Mouse (Mus musculus): ENCODE results near the gene Slc22a14. TPM values are rescaled to one million over a fixed set of nuclear protein-coding genes. Genes with fewer than 3 reads are reported as not detected.

Gene Slc22a14
- polyA plus RNA-seq, 1 experiment, result not detected

- Histone ChIP-seq H3K27me3 (ENCODE audit: control insufficient read depth, insufficient read depth, low read length) (no peaks in the 10 kb centered on the region), H3K36me3 (ENCODE audit: control insufficient read depth, insufficient read depth, low read length) (peaks cover 50% of the 10 kb centered on the region), H3K4me3 (ENCODE audit: low read depth, low read length) (no peak overlapping the region), H3K4me1 (ENCODE audit: control insufficient read depth, insufficient read depth, insufficient read length, low read length) (no peaks in the 10 kb centered on the region), H3K27ac (ENCODE audit: insufficient read depth, low read depth, low read length) (no peak overlapping the region)
- 92% methylated on average over 4 of the region's 4 CpGs for WGBS
- no peak for TF ChIP-seq CTCF (IDR thresholded peaks at IDR 0.05; ENCODE audit: extremely low read depth, insufficient read length, insufficient replicate concordance, low read depth, low read length)
- no peak for TF ChIP-seq POLR2A (IDR thresholded peaks at IDR 0.05; ENCODE audit: low read depth, low read length)
Measured at GRCm38 (mm10) chr9:119263067-119263466, 102.3 kb downstream of the Slc22a14 start.

- Histone ChIP-seq H3K27ac (ENCODE audit: insufficient read depth, low read depth, low read length) (no peak overlapping the region), H3K27me3 (ENCODE audit: control insufficient read depth, insufficient read depth, low read length) (no peaks in the 10 kb centered on the region), H3K36me3 (ENCODE audit: control insufficient read depth, insufficient read depth, low read length) (peaks cover 49% of the 10 kb centered on the region), H3K4me1 (ENCODE audit: control insufficient read depth, insufficient read depth, insufficient read length, low read length) (no peaks in the 10 kb centered on the region), H3K4me3 (ENCODE audit: low read depth, low read length) (no peak overlapping the region)
- TF ChIP-seq CTCF (IDR thresholded peaks at IDR 0.05; ENCODE audit: extremely low read depth, insufficient read length, insufficient replicate concordance, low read depth, low read length), result no peak
- no peak for TF ChIP-seq POLR2A (IDR thresholded peaks at IDR 0.05; ENCODE audit: low read depth, low read length)
- 92% methylated on average over 2 of the region's 2 CpGs for WGBS
Measured at GRCm38 (mm10) chr9:119260825-119261224, 104.5 kb downstream of the Slc22a14 start.

- Histone ChIP-seq H3K4me1 (ENCODE audit: control insufficient read depth, insufficient read depth, insufficient read length, low read length) (no peaks in the 10 kb centered on the region), H3K27me3 (ENCODE audit: control insufficient read depth, insufficient read depth, low read length) (no peaks in the 10 kb centered on the region), H3K4me3 (ENCODE audit: low read depth, low read length) (no peak overlapping the region), H3K27ac (ENCODE audit: insufficient read depth, low read depth, low read length) (no peak overlapping the region), H3K36me3 (ENCODE audit: control insufficient read depth, insufficient read depth, low read length) (peaks cover 50% of the 10 kb centered on the region)
- 100% methylated on average over 2 of the region's 2 CpGs for WGBS
- TF ChIP-seq CTCF (IDR thresholded peaks at IDR 0.05; ENCODE audit: extremely low read depth, insufficient read length, insufficient replicate concordance, low read depth, low read length) (no peak), POLR2A (IDR thresholded peaks at IDR 0.05; ENCODE audit: low read depth, low read length) (no peak)
Measured at GRCm38 (mm10) chr9:119258785-119259184, 106.6 kb downstream of the Slc22a14 start.

GRCm38 (mm10) chr9:119258128-119258527 is 107.2 kb downstream of the Slc22a14 start:
- peaks cover 45% of the 10 kb centered on the region for H3K36me3 ChIP-seq (ENCODE audit: control insufficient read depth, insufficient read depth, low read length)
- H3K27me3 ChIP-seq (ENCODE audit: control insufficient read depth, insufficient read depth, low read length), result no peaks in the 10 kb centered on the region
- H3K4me1 ChIP-seq (ENCODE audit: control insufficient read depth, insufficient read depth, insufficient read length, low read length), result no peaks in the 10 kb centered on the region
- H3K4me3 ChIP-seq (ENCODE audit: low read depth, low read length), result no peak overlapping the region
- WGBS, result 86% methylated on average over 5 of the region's 5 CpGs
- no peak for TF ChIP-seq CTCF (IDR thresholded peaks at IDR 0.05; ENCODE audit: extremely low read depth, insufficient read length, insufficient replicate concordance, low read depth, low read length)
- no peak for TF ChIP-seq POLR2A (IDR thresholded peaks at IDR 0.05; ENCODE audit: low read depth, low read length)
- no peak overlapping the region for H3K27ac ChIP-seq (ENCODE audit: insufficient read depth, low read depth, low read length)

- H3K27ac ChIP-seq (ENCODE audit: insufficient read depth, low read depth, low read length), result no peak overlapping the region
- no peaks in the 10 kb centered on the region for H3K4me1 ChIP-seq (ENCODE audit: control insufficient read depth, insufficient read depth, insufficient read length, low read length)
- H3K36me3 ChIP-seq (ENCODE audit: control insufficient read depth, insufficient read depth, low read length), result peaks cover 39% of the 10 kb centered on the region
- no peaks in the 10 kb centered on the region for H3K27me3 ChIP-seq (ENCODE audit: control insufficient read depth, insufficient read depth, low read length)
- no peak for TF ChIP-seq POLR2A (IDR thresholded peaks at IDR 0.05; ENCODE audit: low read depth, low read length)
- no peak for TF ChIP-seq CTCF (IDR thresholded peaks at IDR 0.05; ENCODE audit: extremely low read depth, insufficient read length, insufficient replicate concordance, low read depth, low read length)
- no peak overlapping the region for H3K4me3 ChIP-seq (ENCODE audit: low read depth, low read length)
- WGBS, result 95% methylated on average over 12 of the region's 12 CpGs
Measured at GRCm38 (mm10) chr9:119256161-119256560, 109.2 kb downstream of the Slc22a14 start.

GRCm38 (mm10) chr9:119255096-119255495 is 110.3 kb downstream of the Slc22a14 start:
- no peak overlapping the region for H3K27ac ChIP-seq (ENCODE audit: insufficient read depth, low read depth, low read length)
- H3K4me1 ChIP-seq (ENCODE audit: control insufficient read depth, insufficient read depth, insufficient read length, low read length), result no peaks in the 10 kb centered on the region
- WGBS, result 96% methylated on average over 1 of the region's 1 CpGs
- peaks cover 46% of the 10 kb centered on the region for H3K36me3 ChIP-seq (ENCODE audit: control insufficient read depth, insufficient read depth, low read length)
- no peak overlapping the region for H3K4me3 ChIP-seq (ENCODE audit: low read depth, low read length)
- H3K27me3 ChIP-seq (ENCODE audit: control insufficient read depth, insufficient read depth, low read length), result no peaks in the 10 kb centered on the region
- no peak for TF ChIP-seq CTCF (IDR thresholded peaks at IDR 0.05; ENCODE audit: extremely low read depth, insufficient read length, insufficient replicate concordance, low read depth, low read length)
- TF ChIP-seq POLR2A (IDR thresholded peaks at IDR 0.05; ENCODE audit: low read depth, low read length), result no peak

- Histone ChIP-seq H3K36me3 (ENCODE audit: control insufficient read depth, insufficient read depth, low read length) (peaks cover 49% of the 10 kb centered on the region), H3K4me3 (ENCODE audit: low read depth, low read length) (no peak overlapping the region), H3K27ac (ENCODE audit: insufficient read depth, low read depth, low read length) (no peak overlapping the region), H3K27me3 (ENCODE audit: control insufficient read depth, insufficient read depth, low read length) (no peaks in the 10 kb centered on the region), H3K4me1 (ENCODE audit: control insufficient read depth, insufficient read depth, insufficient read length, low read length) (no peaks in the 10 kb centered on the region)
- 89% methylated on average over 2 of the region's 2 CpGs for WGBS
- TF ChIP-seq CTCF (IDR thresholded peaks at IDR 0.05; ENCODE audit: extremely low read depth, insufficient read length, insufficient replicate concordance, low read depth, low read length) (no peak), POLR2A (IDR thresholded peaks at IDR 0.05; ENCODE audit: low read depth, low read length) (no peak)
Measured at GRCm38 (mm10) chr9:119254187-119254586, 111.2 kb downstream of the Slc22a14 start.
